Mouse (Mus musculus) kidney, adult 18-20 months (tissue): ENCODE data around the gene Sap30l.
"Not testable (repeated sequence)": the region's sequence is repeated elsewhere in the genome, so short reads cannot be mapped to it uniquely, and the experiment has no call there.

Experiments used
- DNase-seq: peaks from one replicate; pipeline ENCODE4 v3.0.0; 2021

Gene Sap30l

DNA sequence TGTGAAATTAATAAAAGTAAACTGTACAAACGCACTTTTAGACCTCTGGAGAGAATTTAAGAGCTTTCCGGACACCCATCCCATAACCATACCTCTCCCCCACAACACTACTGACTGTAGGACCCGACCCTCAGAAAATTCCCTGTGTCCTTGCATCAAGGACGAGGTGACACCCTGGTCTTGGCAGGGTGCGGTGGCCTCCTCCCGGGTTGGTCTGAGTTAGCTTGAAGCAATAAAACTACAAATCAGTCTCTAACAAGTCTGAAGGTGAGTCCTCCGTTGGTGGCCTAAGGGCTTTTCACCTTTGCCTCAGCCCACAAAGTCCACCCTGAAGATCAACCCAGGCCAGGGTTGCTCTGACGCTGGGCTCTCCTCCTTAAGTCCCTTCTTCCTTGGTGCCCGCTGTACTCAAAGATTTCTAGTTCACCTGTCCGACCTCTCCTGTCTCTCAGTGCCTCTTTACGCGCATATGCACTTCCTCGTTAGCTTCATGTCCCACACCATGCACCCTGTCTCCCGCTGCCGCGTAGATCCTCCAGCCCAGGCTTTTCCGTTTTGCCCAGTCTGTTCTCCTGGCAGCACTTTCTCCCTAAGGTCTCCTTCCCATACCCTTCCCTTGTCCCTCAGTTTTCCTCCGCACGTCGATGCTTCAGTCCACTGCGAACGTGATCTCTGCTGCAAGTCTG is 1.0 kb upstream of the Sap30l start:
- peak; percentile 54 for DNase-seq

DNA sequence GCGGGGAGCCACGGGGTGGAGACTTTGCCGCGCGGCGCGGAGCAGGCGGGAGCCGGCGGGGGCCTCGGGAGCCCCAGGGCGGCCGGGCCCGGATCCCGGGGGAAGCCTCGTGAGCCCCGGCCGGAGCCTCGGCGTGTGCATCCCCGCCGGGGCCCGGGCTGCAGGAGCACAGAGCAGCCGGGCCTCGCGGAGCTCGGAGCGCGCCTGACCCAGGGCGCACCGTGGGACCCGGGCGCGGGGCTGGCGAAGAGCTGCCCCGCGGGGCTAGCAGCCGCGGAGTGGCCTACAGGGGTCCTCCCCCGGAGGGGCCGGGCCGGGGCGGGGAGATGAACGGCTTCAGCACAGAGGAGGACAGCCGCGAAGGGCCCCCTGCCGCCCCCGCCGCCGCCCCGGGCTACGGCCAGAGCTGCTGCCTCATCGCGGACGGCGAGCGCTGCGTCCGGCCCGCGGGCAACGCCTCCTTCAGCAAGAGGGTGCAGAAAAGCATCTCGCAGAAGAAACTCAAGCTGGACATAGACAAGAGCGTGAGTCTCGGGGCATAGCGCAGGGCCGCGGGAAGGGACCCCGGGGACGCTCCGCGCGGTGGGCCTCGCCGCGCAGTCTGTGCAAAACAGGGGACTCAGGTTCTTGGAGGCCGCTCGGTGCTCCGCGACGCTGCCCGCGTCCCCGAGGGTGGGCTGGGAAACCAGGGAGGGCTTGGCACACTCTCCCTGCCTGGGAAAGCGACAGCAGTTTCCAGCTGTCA is 501 bp downstream of the Sap30l start:
- peak; percentile 60 for DNase-seq

DNA sequence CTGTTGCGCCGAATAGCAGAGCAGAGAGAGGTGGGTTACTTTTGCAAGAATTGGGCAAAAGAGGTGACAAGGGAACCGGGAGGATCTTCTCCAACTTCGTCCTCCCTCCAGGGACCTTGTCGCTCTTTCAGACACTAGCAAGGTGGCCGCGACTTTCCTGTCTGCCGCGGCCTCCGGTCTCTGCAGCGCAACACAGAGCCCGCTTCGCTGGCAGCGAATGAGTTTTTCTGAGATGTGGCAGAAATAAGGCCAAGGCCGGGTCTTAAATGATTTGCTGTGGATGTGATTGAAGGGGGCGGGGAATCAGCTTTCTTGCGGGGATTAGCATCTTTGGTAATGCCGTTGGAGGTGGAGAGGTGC is 1.1 kb downstream of the Sap30l start:
- peak; percentile 29 for DNase-seq

DNA sequence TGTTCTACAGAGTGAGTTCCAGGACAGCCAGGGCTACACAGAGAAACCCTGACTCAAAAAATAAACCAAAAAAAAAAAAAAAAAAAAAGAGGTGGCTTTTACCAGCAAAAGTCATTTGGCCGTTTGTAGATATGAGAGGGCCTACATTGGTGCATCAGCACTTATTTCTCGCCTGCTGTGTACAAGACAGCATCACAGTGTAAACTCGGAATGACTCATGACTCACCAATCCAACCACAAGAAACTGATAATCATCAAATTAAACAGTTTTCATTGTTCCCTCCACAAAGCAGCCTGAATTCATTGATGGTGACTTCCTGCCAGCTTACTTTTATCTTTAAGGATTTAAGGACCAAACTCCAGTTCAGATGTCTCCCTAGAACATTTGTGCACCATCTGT is 3.6 kb downstream of the Sap30l start:
- no peak for DNase-seq

DNA sequence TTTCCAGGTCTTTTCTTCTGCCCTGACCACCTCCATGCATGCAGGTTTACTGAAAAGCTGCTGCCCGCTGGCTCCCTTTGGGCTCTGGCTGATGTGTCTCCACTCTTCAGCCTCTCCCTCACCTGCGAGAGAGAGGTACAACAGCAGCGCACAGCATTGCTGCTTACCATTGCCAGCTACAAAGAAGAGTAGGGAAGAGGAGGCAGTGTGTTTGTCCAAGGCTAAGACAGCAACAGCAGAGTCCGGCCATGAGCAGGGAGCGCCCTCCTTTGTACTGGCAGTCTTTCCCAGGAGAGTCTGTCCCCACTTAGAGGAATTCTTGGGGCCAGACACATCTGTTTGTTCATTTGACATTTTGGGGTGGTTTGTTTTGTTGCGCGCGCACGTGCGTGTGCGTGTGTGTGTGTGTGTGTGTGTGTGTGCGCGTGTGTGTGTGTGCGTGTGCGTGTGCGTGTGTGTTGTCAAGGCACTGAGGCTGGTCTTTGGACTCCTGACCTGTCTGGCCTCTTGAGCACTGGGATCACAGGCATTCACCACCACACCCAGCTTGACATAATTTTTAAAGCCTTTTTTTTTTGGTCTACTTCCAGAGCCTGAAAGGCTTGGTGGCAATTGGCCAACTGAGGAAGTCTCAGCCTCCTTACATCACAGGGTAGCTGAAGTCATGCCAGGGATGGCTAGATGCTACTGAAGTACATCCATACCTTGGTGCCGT is 7.7 kb downstream of the Sap30l start:
- DNase-seq: no peak

DNA sequence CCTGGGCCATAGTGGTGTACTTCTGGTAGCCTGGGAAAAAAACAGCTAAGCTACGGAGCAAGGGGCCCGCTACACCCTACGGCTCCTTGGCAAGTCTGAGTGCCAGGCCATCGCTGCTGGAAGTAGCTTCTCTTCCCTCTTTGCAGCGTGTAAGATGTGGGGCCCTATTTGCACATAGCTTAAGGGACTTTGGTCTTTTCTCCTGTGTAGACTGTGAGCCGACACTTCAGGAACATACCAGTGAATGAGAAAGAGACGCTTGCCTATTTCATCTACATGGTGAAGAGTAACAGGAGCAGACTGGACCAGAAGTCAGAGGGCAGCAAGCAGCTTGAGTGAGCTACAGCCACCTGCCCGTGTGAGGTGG is 8.3 kb downstream of the Sap30l start:
- no peak for DNase-seq

DNA sequence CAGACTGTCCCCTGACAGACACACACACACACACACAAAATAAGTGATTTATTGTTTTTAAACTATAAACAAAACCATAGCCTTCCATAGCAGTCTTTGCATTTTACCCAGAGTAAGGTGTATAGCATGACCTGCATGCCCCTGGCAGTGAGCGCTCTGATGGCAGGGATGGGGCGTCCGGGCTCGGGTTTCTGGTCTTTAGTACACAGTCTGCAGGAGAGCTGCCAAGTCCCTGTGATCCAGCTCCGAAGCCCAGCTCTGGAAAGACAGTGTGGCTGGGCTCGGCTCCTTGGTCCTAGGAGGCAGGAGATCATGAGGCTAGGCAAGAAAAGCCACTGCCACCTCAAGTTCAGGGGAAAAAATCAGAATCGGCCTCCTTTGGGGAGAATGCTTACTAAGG is 9.6 kb downstream of the Sap30l start:
- DNase-seq: no peak

DNA sequence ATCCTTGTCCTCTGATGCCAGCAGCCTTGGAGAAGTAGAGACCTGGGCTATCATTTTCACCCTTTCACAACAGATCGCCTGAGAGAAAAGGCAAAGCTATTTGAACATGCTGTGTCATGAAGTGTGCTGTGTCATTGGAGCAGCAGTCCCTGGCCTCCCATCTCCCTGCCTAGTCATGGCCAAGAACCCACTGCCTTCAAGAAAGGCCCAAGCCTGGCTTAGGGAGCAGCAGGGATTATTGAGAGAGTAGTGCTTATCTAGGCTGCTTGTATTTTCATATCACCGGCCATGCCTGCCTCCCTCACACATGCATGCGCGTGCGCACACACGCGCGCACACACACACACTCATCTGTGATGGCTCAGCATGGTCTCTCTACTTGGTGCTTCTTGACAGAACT is 10.8 kb downstream of the Sap30l start:
- DNase-seq: no peak

DNA sequence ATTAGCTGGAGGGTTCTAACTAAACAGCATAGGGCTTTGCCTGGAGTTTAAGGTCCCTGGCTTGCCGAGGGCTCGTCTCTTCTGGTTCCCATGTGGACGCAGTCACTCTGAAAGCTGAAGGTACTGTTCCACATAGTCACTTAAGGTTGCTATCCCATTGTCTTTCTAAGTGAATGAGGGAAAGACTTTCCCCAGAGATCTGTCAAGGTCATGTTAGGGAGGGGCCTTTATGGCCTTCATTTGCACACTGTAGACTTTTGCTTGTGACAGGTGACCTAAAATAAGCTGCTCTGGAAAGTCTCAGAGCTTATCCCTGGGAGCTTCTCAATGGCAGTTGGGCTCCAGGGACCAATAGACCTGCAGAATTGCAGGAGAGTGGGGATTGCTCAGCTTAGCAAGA is 12.2 kb downstream of the Sap30l start:
- DNase-seq: no peak

DNA sequence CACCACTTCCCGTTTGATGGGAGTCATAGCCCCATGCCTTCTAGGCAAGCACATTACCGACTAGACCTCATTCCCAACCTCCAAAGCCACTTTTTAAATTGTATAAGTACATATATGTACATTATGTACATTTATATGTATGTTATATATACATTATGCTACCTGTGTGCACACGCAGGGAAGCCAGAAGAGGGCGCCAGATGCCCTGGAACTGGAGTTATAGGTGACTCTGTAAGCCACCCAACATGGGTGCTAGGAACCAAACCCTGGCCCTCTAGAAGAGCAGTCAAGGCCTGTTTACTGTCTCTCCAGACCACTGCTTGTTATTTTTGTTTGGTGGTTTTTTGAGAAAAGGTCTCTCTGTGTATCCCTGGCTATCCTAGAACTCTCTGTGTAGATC is 16.8 kb downstream of the Sap30l start:
- no peak for DNase-seq

DNA sequence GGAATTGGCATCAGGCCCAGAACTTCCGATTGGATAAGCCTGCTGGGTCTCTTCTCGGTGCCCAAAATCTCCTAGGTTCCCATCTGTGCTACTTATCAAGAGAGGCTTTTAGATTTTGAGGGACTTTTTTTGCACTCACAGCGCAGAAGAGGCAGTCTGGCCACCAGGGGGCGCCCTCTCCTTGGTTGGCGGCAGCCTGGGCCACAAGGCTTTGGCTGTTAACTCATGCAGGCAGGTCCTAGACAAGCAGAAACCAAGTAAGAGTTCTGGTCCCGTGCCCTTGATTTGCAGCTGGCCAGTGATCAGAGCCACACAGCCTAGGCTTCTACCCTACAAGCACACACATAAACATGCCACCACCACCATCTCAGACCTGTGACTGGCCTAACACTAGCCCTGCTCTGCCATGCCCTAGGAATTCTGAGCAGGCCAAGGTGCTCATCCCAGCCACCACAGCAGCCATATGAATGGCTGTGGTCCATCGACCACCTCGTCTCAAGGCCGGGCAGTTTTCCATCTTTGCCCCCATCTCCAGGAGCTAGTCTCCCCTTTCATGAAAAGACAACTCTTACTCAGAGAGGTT is 18.7 kb downstream of the Sap30l start:
- peak; percentile 76 for DNase-seq

DNA sequence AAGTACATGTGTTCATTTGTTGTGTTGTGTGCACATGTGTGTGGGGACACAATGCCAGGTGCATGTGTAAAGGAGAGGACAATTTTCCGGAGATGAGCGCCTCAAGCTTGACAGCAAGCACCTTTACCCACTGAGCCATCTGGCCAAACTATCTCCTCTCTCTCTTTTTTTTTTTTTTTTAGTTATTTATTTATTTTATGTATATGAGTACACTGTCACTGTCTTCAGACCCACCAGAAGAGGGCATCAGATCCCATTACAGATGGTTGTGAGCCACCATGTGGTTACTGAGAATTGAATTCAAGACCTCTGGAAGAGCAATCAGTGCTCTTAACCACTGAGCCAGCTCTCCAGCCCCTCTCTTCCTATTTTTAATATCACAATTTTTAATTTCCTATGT is 21.7 kb downstream of the Sap30l start:
- DNase-seq: not testable (repeated sequence)

DNA sequence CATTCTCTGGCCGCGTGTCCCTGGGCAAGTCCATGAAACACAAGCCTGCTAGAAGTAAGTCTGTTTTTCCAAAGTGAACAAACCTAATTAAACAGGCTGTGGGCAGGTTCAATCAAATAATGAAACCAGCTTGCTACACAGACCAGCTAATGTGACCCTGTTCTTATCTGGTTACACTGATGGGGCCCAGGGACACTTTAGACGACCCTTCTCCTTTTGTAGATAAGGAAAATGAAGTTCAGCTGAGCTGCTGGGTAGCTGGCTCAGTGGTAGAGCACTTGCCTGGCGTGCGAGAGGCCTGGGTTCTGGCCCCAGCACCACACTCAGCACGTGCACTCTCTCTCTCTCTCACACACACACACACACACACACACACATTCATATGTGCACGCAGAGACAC is 22.3 kb downstream of the Sap30l start:
- no peak for DNase-seq

DNA sequence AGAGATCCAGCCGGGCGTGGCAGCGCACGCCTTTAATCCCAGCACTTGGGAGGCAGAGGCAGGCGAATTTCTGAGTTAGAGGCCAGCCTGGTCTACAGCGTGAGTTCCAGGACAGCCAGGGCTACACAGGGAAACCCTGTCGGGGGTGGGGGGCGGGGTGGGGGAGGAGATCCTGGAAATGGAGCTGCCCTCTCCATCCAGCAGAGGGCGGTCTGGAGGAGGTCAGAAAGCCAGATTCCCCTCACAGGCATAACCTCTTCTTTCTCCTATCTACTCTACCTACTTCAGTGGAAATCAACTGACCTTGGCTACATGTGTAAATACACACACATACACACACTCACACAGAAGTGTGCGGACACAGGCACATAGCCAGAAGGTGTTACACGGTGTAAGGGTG is 23.8 kb downstream of the Sap30l start:
- not testable (repeated sequence) for DNase-seq

DNA sequence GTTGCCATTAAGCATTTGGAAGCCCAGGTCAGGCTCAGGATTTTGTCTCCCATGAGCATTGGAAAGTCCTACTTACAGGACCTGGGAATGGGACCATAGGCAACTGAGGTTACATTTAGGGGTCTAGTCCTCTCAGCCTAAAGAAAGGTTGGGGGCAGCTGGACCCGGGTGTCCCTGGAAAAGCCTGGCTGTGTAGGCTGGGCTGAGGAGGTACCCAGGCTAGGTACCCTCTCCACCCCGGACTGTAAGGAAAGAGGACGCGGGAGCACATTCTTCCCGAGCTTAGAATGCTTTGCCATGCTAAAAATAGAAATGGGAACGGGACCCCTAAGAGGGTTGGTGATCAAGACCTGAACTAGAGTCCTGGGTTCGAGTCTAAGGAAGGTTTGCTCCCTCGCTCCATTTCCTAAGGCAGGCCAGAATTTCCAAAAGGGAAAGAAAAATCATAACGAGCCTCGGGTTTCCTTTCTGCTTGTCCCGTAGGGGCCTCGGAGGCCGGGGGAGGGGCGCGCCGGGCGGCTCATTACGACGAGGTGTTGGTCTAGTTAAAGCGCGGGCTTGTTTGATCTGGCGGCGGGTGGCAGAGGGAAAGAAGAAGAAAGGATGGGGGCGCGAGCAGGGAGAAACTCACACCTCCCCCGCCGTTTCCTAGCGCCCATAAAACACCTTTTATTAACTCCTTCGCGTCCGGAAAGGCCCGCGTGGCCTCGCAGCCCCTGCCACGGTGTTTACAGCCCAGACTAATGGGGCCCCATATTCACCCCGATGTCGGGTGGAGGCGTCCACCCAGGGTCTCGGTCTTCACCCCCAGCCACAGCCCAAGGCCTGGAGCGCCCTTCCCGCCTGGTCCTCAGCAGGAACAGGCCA is 25.8 kb downstream of the Sap30l start:
- no peak for DNase-seq

DNA sequence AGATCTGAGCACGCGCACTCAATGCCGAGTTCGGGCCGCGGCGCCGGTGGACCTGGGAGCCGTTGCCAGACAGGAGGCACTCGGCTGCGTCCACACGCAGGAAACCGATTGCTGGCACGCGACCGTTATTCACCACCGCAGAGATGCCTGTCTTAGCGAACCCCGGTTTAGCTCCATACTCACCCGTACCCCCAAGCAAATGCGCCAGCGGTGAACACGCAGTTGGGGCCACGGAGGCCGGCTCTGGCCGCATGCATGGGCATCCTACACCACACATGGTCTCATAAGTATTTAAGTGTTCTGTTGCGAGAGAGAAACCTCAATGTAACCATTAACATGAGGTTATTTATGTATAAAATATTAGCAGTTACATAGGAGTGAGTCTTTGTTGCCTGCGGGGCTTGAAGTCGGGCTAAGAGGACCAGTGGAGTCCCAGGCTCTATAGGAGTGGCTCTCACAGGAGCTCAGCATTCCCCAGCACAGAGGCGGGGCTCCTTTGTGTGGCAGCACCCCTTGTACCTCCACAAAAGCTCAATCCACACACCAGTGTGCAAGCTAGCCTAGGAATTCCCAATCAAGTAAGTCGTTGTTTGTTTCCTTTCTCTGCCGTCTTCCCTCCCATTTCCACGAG is 26.6 kb downstream of the Sap30l start:
- DNase-seq: peak; percentile 9

DNA sequence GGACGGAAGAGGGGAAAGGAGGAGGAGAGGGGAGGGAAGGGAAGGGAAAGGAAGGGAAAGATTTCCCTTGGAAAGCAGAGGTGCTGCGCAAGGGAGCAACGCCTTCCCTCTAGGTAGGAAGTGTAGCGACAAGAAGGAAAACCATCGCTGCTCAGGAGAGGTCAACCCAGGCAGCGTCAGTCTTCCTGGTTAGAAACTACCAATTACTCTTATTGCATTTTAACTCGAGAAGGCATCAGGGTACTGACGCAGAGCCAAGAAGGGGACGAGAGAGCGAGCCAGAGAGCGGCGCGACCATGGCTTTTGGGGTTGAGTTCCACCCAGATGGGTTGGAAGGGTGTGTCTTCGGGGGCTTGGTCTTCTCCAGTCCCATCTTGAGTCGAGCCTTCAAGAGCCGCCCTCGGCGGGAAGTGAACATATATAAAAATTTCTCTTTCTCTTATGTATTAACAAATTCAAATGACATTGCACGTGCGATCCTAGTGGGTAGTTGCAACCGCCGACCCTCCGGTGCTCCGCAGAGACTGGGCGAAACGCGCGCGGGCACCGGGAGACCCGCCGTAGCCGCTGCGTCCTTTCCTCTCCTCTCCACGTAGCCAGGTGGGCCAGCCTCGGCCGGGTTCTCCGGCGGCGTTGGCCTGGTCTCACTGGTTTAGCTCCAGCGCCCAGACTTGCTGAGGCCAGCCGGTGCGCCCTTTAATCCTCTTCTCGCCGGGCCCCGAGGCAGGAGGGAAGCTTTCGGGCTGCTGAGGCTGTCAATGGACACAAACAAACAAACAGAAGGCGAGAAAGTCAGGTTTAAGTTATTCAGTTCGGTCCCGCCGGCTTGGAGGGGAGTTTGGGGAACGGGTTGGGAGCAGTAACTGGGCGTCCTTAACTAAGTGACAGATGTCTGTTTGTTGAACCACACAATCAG is 27.8 kb downstream of the Sap30l start:
- DNase-seq: no peak

DNA sequence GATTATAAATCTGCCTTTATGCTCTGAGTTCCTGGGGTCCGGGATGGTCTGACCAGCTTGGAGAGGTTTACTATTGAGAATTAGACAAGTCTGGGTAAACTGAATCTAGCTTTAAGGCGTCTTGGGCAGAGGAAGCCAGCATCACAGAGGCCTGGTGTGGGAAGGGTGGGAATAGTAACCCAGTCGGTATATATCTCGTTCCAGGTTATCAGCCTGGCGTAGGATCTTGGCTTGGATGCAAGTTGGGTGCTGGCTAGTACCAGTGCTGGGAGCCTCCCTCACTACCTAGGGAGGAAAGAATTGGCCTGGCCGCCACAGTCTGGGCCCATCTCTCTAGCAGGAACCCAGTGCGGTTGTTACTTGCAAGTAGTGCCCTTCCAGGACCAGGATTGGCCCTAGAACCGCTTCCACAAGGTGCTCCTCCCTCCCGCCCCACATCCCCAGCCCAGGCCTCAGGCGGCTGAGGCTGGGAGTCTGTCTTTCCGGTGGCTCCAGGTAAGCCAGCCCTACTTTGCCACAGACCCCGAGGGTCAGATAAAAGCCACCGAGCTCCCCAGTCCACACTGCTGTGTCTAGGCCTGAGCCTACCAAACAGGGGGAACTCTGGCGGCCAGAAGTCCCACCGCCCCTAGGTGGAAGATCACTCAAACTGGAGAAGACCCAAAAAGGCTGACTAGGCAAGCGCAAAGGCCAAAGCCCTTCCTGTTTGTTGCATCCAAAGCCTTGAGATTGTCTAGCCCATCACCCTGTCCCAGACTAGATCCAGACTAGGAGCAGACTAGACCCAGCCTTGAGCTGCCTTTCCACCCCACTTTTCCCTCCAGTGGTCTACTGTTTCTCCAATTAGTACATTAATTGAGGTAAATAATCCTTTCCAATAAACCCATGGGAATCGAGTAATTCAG is 28.7 kb downstream of the Sap30l start:
- no peak for DNase-seq

DNA sequence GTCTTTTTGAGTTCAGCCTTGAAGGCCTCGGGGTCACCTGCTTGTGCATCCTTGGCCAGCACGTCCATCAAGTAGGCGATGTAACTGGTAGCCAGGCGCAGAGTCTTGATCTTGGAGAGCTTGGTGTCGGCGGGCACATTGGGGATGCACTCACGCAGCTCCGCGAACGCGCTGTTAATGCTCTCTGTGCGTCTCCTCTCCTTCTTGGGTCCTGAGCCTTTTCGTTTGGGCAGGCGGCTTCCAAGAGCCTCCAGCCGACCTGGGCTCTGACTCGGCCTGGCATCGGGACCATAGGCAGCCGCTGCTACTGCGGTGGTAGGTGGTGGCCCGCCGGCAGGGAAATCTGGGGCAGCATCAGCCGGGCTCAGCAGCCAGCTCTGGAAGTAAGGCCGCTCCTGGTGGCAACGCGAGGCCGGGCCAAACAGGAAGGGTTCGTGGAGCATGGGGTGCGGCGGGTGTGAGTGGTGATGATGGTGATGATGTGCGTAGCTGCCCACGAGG is 29.9 kb downstream of the Sap30l start:
- no peak for DNase-seq

DNA sequence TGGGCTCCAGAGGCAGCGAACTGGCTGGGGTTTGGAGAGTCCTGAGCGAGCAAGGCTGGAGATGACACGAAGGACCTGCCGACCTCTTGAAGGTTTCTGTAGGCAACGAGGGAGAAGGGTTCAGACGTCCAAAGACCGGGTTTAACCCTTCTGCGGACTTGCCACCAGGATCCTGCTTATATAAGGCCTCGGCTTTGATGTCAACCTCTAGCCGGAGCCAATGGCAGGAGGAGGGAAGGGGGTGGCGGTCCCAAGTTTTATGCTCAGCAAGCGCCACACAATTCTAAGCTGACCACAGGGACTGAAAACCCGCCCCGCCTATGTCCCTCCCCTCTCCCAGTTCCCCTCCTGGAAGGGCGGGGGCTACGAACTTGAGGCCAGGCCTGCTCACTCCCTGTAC is 30.4 kb downstream of the Sap30l start:
- no peak for DNase-seq
